Mouse (Mus musculus) stomach, postnatal 0 days (tissue): ENCODE data around the gene Ggta1. TPM values are rescaled to one million over a fixed set of nuclear protein-coding genes. Genes with fewer than 3 reads are reported as not detected.

Experiments used
- ATAC-seq: fragments of 200-750 bp; cut with Nextera tagmentation; 2 replicates; pipeline ENCODE4 v1.8.0; 2017; ENCODE audit not compliant: low FRiP score, low TSS enrichment
- DNase-seq: peaks from one replicate; pipeline ENCODE4 v3.0.0-alpha.2; 2016; ENCODE audit warnings: low spot score
- H3K27ac ChIP-seq: fragments of 300-500 bp; sonication (generic); replicated peaks from 2 replicates; pipeline ENCODE4 v1.5.1; 2014; ENCODE audit warnings: mild to moderate bottlenecking, control low read depth
- H3K27me3 ChIP-seq: fragments of 300-500 bp; sonication (generic); 2 replicates; pipeline ENCODE4 v1.6.1; 2014; ENCODE audit warnings: low read length; ENCODE audit not compliant: control insufficient read depth, insufficient read depth
- H3K36me3 ChIP-seq: fragments of 300-500 bp; sonication (generic); 2 replicates; pipeline ENCODE4 v1.6.1; 2014; ENCODE audit warnings: low read length, mixed read lengths; ENCODE audit not compliant: control insufficient read depth, insufficient read depth
- H3K4me1 ChIP-seq: fragments of 300-500 bp; sonication (generic); replicated peaks from 2 replicates; pipeline ENCODE4 v1.6.1; 2014; ENCODE audit warnings: antibody characterized with exemption; ENCODE audit not compliant: control insufficient read depth, insufficient read depth
- H3K4me2 ChIP-seq: fragments of 300-500 bp; sonication (generic); replicated peaks from 2 replicates; pipeline ENCODE4 v1.6.1; 2014; ENCODE audit warnings: low read depth, mild to moderate bottlenecking, control low read depth, moderate library complexity
- H3K4me3 ChIP-seq: fragments of 300-500 bp; sonication (generic); 2 replicates; pipeline ENCODE4 v1.5.1; 2014; ENCODE audit warnings: low read depth, low read length, control low read depth
- H3K9ac ChIP-seq: fragments of 300-500 bp; sonication (generic); 2 replicates; pipeline ENCODE4 v1.6.1; 2014; ENCODE audit warnings: mild to moderate bottlenecking, low read length, control low read depth, mixed read lengths
- H3K9me3 ChIP-seq: fragments of 300-500 bp; sonication (generic); 2 replicates; pipeline ENCODE4 v1.6.1; 2016; ENCODE audit warnings: low read length; ENCODE audit not compliant: control insufficient read depth
- CTCF ChIP-seq: IDR thresholded peaks from 2 replicates; pipeline ENCODE4 v1.5.1; 2016; ENCODE audit warnings: antibody characterized with exemption, low read depth, mild to moderate bottlenecking, moderate library complexity
- EP300 ChIP-seq: optimal IDR thresholded peaks from 2 replicates; pipeline ENCODE3; 2016; ENCODE audit warnings: antibody characterized with exemption
- WGBS: fragments of 180-500 bp; shearing (Covaris S2); extraction: QIAGEN DNeasy Blood & Tissue Kit; methylation state at CpG from one replicate; pipeline ENCODE4 v1.1.7; 2014; 5-methylcytosine and 5-hydroxymethylcytosine counted together
- polyA plus RNA-seq: library from polyadenylated mRNA; unstranded; fragments of >200 nt; fragmentation: Nextera tagmentation; extraction: Ambion mirVana; gene quantifications from 2 replicates; pipeline ENCODE4 v1.2.1, GENCODE M21; 2015

Ggta1 gene
- polyA plus RNA-seq, 1 experiment from 2014 or later = 11.5 TPM

GRCm38 (mm10) chr2:35370686-35371085 lies 92.3 kb downstream of the Ggta1 start:
- DNase-seq (no peak), ATAC-seq (no peak)
- Histone ChIP-seq H3K4me3 (no peak overlapping the region), H3K4me2 (no peak overlapping the region), H3K27me3 (no peaks in the 10 kb centered on the region), H3K27ac (no peak overlapping the region), H3K36me3 (no peaks in the 10 kb centered on the region), H3K4me1 (no peaks in the 10 kb centered on the region), H3K9ac (no peak overlapping the region), H3K9me3 (no peaks in the 10 kb centered on the region)
- TF ChIP-seq CTCF (no peak), EP300 (no peak)

- H3K4me1 ChIP-seq = no peaks in the 10 kb centered on the region
- no peaks in the 10 kb centered on the region for H3K9me3 ChIP-seq
- no peak within 1 kb of the TSS for H3K4me2 ChIP-seq
- no peak for ATAC-seq
- H3K27ac ChIP-seq = no peak within 1 kb of the TSS
- DNase-seq = no peak
- no peaks in the 10 kb centered on the region for H3K27me3 ChIP-seq
- no peak within 1 kb of the TSS for H3K9ac ChIP-seq
- H3K4me3 ChIP-seq = no peak within 1 kb of the TSS
- no peaks in the 10 kb centered on the region for H3K36me3 ChIP-seq
- WGBS = 68% methylated on average over 2 of the region's 2 CpGs
- TF ChIP-seq CTCF = no peak
- TF ChIP-seq EP300 = no peak
Observed at GRCm38 (mm10) chr2:35367629-35368028, 95.4 kb downstream of the Ggta1 start, which contains the start of gene 4930568D16Rik. Gene 4930568D16Rik, minus strand, starts transcription at chr2:35367729.

Other genes with a start within 250 kb of the Ggta1 start
- gene Gsn, start 206.9 kb downstream of the Ggta1 start, polyA plus RNA-seq = 398 and 433 TPM in 2 replicates
- 53.5 and 56.9 TPM in 2 replicates for gene Stom, start 126.3 kb downstream of the Ggta1 start, polyA plus RNA-seq
- gene 4930568D16Rik, start 95.5 kb downstream of the Ggta1 start, polyA plus RNA-seq = not detected in 2 replicates
- not detected in 2 replicates for gene 4930402F06Rik, start 66.1 kb downstream of the Ggta1 start, polyA plus RNA-seq
- 46.4 and 48.1 TPM in 2 replicates for gene Dab2ip, start 95.0 kb upstream of the Ggta1 start, polyA plus RNA-seq